Mouse (Mus musculus) lung, embryonic 16.5 days (tissue): ENCODE measurements around the gene Gatm. TPM values are rescaled to one million over a fixed set of nuclear protein-coding genes. Genes with fewer than 3 reads are reported as not detected.
A peak's percentile ranks its signal among the peaks of the same experiment; 100 is the strongest.

Experiments used
- ATAC-seq: fragments of 200-750 bp; cut with Nextera tagmentation; 2 replicates; pipeline ENCODE4 v1.8.0; 2017; ENCODE audit warnings: low read depth, mild to moderate bottlenecking, moderate library complexity
- H3K27ac ChIP-seq: fragments of 300-500 bp; sonication (generic); 2 replicates; pipeline ENCODE4 v1.5.1; 2014; ENCODE audit warnings: mild to moderate bottlenecking, control low read depth, low read length
- H3K27me3 ChIP-seq: fragments of 300-500 bp; sonication (generic); 2 replicates; pipeline ENCODE4 v1.6.1; 2014; ENCODE audit warnings: low read depth, low read length, mixed read lengths; ENCODE audit not compliant: control insufficient read depth, insufficient read depth
- H3K36me3 ChIP-seq: fragments of 300-500 bp; sonication (generic); 2 replicates; pipeline ENCODE4 v1.6.1; 2014; ENCODE audit warnings: low read length; ENCODE audit not compliant: control insufficient read depth, insufficient read depth
- H3K4me1 ChIP-seq: fragments of 300-500 bp; sonication (generic); replicated peaks from 2 replicates; pipeline ENCODE4 v1.6.1; 2014; ENCODE audit warnings: low read length, mixed read lengths; ENCODE audit not compliant: control insufficient read depth, insufficient read depth
- H3K4me2 ChIP-seq: fragments of 300-500 bp; sonication (generic); 2 replicates; pipeline ENCODE4 v1.6.1; 2014; ENCODE audit warnings: low read depth, low read length, control low read depth
- H3K4me3 ChIP-seq: fragments of 300-500 bp; sonication (generic); 2 replicates; pipeline ENCODE4 v1.5.1; 2014; ENCODE audit warnings: mild to moderate bottlenecking, low read length, control low read depth
- H3K9ac ChIP-seq: fragments of 300-500 bp; sonication (generic); 2 replicates; pipeline ENCODE4 v1.6.1; 2014; ENCODE audit warnings: low read length, control low read depth
- H3K9me3 ChIP-seq: fragments of 300-500 bp; sonication (generic); 2 replicates; pipeline ENCODE4 v1.6.1; 2016; ENCODE audit warnings: low read length; ENCODE audit not compliant: control insufficient read depth
- WGBS: fragments of 180-500 bp; shearing (Covaris S2); extraction: QIAGEN DNeasy Blood & Tissue Kit; methylation state at CpG from one replicate; pipeline ENCODE4 v1.1.7; 2014; 5-methylcytosine and 5-hydroxymethylcytosine counted together
- polyA plus RNA-seq: library from polyadenylated mRNA; unstranded; fragments of >200 nt; fragmentation: Nextera tagmentation; extraction: Ambion mirVana; gene quantifications from 2 replicates; pipeline ENCODE4 v1.2.1, GENCODE M21; 2015

Gatm gene
- polyA plus RNA-seq, 1 experiment from 2014 or later = 7.9 TPM

DNA sequence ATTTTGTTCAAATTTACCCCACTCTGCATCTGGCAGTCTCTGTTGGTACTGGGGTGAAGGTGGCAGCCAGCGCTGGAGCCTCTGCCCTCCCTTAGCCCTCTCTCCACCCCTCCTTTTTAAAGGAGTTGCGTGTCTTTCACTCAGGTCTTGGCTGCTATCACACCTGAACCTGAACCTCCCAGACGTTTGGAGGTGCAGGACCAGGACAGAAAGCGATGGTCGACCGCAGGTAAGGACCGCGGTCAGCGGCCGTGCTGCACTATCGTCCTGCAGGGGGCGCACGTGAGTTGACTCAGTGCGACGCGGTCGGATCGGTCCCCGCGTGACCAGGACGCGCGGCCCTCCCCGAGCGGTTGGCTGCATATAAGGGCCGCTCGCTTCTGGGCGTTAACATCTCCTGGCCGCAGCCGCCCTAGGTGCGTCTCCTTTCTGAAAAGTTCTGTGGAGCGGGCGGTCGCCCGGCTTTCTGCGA is 26.5 kb upstream of the Gatm start:
- H3K27me3 ChIP-seq = no peaks in the 10 kb centered on the region; the same call in 1 of the 2 replicates
- H3K9ac ChIP-seq = peak overlapping the region; percentile 46; the same call in 1 of the 2 replicates
- peak overlapping the region; percentile 50 for H3K4me3 ChIP-seq
- H3K36me3 ChIP-seq = peaks cover 2% of the 10 kb centered on the region; the same call in 1 of the 2 replicates
- H3K4me2 ChIP-seq = peak overlapping the region; percentile 77
- H3K27ac ChIP-seq = no peak overlapping the region
- H3K9me3 ChIP-seq = no peaks in the 10 kb centered on the region
- WGBS = 3% methylated on average over 36 of the region's 36 CpGs
- H3K4me1 ChIP-seq = no peaks in the 10 kb centered on the region
- peak; percentile 78 for ATAC-seq

DNA sequence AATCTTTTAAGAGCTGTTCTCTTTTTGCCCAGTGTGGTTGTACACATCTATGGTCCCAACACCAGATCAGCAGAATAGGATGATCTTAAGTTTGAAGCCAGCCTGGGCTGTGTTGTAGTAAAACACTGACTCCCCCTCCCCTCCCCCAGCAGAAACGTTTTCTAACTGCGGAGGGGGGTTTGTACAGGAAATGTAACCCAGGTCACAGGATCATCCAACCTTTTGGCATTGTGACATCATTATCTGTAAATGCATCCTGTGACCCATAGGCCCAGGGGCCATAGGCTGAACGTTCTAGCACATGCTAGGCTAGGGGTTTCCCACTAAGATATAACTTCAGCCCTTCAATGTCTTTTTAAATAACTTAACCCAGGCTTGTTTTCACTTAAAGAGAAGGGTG is 25.6 kb upstream of the Gatm start, which contains the start of gene AA467197:
AA467197 (plus strand) TSS at position 301 of the 400 bp plus-strand sequence.
- no peak for ATAC-seq
- H3K9ac ChIP-seq = peak within 1 kb of the TSS; percentile 46; the same call in 1 of the 2 replicates

DNA sequence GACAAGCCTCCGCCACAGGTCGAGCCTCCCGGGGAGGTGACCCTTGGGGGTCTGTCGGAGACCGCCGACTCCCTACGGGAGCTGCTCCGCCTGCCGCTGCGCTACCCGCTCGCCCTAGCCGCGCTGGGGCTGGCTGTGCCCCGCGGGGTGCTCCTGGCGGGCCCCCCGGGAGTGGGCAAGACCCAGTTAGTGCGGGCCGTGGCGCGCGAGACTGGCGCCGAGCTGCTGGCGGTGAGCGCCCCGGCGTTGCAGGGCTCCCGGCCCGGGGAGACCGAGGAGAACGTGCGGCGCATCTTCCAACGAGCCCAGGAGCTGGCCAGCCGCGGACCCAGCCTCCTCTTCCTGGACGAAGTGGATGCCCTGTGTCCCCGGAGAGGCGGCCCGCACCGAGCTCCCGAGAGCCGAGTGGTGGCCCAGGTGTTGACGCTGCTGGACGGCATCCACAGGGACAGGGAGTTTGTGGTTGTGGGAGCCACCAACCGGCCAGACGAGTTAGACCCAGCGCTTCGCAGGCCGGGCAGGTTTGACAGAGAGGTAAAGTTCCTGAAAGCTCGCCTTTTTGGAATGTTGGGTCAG is 20.2 kb upstream of the Gatm start:
- peak overlapping the region; percentile 98 for H3K4me3 ChIP-seq
- H3K27ac ChIP-seq = peak overlapping the region; percentile 12; the same call in 1 of the 2 replicates
- H3K4me1 ChIP-seq = peaks cover 10% of the 10 kb centered on the region
- H3K36me3 ChIP-seq = peaks cover 2% of the 10 kb centered on the region; the same call in 1 of the 2 replicates
- ATAC-seq = peak; percentile 68
- no peaks in the 10 kb centered on the region; the same call in 1 of the 2 replicates for H3K27me3 ChIP-seq
- under 1% methylated on average over 53 of the region's 53 CpGs for WGBS
- H3K4me2 ChIP-seq = peak overlapping the region; percentile 98
- peak overlapping the region; percentile 93 for H3K9ac ChIP-seq
- H3K9me3 ChIP-seq = no peaks in the 10 kb centered on the region

More for the DNA sequence above, 25.6 kb upstream of the Gatm start, which contains the start of gene AA467197:
- 53% methylated on average over 3 of the region's 3 CpGs for WGBS
- H3K4me2 ChIP-seq = peak within 1 kb of the TSS; percentile 77
- no peak within 1 kb of the TSS for H3K27ac ChIP-seq
- no peaks in the 10 kb centered on the region; the same call in 1 of the 2 replicates for H3K27me3 ChIP-seq
- H3K4me3 ChIP-seq = peak within 1 kb of the TSS; percentile 50
- no peaks in the 10 kb centered on the region for H3K9me3 ChIP-seq
- peaks cover 2% of the 10 kb centered on the region; the same call in 1 of the 2 replicates for H3K36me3 ChIP-seq
- H3K4me1 ChIP-seq = peaks cover 5% of the 10 kb centered on the region

DNA sequence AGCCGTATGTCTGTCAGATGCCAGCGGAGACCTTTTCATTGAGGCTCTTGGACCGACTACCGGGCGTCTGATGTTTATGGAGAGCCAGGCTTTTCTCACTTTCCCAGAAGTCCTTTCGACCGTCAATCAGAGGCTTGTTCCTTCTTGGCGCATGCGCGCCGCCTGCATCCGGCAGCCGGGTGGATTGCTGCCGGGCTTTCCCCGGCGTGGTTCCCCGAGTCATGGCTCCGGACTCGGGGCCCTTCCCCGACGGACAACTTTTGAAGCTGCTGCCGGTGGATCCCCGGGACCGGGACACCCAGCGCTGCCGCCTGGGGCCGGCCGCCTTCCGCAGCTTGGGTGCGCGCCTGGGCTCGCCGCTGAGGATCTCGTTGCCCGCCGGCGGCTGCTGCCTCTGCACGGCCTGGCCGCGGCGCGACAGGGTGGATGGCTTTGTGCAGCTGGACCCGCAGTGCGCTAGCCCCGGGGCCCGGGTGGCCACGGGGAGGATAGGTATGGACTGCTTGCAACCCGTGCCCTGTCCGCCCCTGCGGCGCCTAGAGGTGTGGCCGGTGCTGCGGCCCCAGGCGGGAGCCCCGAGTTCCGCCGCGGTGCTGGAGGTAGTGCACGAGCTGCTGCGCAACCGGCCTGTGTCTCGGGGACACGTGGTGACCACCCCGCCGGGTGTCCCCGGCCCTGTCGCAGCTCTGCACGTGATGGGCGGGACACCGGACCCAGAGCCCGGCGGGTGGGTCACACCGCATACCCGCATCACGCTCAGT is 19.5 kb upstream of the Gatm start:
- WGBS = 0% methylated on average over 71 of the region's 75 CpGs
- peak overlapping the region; percentile 93 for H3K9ac ChIP-seq

DNA sequence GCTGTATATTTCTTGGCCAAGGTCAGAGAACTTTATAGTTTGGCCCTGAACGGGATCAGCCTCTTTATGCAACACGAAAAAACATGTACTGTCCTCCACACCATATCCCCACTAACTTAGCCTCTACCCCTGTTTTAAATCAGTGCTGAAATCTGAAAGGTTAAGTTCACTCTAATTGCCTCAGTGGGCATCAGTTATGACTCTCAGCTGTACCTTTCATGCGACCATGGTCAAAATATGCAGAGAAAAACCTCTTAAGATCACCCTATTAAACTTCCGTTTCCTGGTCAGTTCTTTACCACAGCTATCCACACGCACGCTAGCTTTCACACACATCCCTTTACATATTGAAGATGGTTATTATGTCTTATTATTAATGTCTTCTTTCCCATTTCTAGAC is 18.8 kb upstream of the Gatm start:
- 50% methylated on average over 6 of the region's 6 CpGs for WGBS
- Histone ChIP-seq H3K27ac (no peak overlapping the region), H3K4me1 (peaks cover 10% of the 10 kb centered on the region), H3K27me3 (no peaks in the 10 kb centered on the region; the same call in 1 of the 2 replicates), H3K9me3 (no peaks in the 10 kb centered on the region), H3K36me3 (peaks cover 2% of the 10 kb centered on the region; the same call in 1 of the 2 replicates), H3K9ac (peak overlapping the region; percentile 93), H3K4me2 (peak overlapping the region; percentile 98), H3K4me3 (peak overlapping the region; percentile 98; the same call in 1 of the 2 replicates)
- ATAC-seq = no peak

More for the DNA sequence above, 19.5 kb upstream of the Gatm start:
- peak overlapping the region; percentile 98 for H3K4me3 ChIP-seq
- no peaks in the 10 kb centered on the region for H3K9me3 ChIP-seq
- peak overlapping the region; percentile 98 for H3K4me2 ChIP-seq
- H3K27ac ChIP-seq = peak overlapping the region; percentile 75
- peaks cover 10% of the 10 kb centered on the region for H3K4me1 ChIP-seq
- H3K36me3 ChIP-seq = peaks cover 2% of the 10 kb centered on the region; the same call in 1 of the 2 replicates
- peak; percentile 85 for ATAC-seq
- no peaks in the 10 kb centered on the region; the same call in 1 of the 2 replicates for H3K27me3 ChIP-seq

DNA sequence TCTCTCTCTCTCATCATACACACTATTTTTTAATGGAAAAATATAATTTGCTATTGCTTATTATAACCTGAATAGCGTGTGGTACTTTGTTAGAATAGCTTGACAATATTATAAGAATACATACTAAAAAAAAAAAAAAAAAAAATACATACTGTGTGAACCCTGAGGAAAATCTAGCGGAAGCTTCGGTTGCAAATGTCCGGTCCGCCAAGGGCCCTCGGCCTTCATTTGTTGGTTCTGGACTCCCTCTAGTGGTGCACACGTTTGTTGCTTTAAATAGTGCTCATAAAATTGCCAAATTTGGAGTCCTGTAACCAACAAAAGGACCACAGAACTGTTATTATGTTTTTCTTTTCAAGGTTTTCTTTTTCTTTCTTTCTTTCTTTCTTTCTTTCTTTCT is 17.9 kb upstream of the Gatm start:
- no peak for ATAC-seq
- Histone ChIP-seq H3K4me1 (peaks cover 10% of the 10 kb centered on the region), H3K27ac (no peak overlapping the region), H3K4me3 (no peak overlapping the region), H3K27me3 (no peaks in the 10 kb centered on the region; the same call in 1 of the 2 replicates), H3K9ac (no peak overlapping the region), H3K4me2 (no peak overlapping the region), H3K9me3 (no peaks in the 10 kb centered on the region), H3K36me3 (peaks cover 2% of the 10 kb centered on the region; the same call in 1 of the 2 replicates)
- 2% methylated on average over 7 of the region's 7 CpGs for WGBS

DNA sequence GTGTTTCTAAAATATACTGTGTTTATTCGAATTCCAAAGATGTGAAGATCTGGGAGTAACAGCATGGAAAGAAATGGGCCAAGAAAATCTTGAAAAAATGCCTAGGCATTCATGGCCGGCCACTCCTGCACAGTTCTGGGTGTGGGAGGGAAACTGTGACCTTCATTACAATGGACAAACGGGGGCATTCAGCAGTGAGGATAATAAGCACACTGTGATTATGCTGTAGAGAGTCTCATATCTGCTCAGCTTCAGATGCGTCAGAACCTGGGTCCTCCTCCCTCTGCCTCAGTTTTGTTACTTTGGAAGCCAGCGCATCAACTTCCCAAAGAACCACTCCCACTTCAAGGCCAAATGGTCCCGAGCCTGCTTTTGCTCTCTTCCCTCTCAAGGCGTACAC is 14.8 kb upstream of the Gatm start:
- no peak for ATAC-seq
- Histone ChIP-seq H3K9me3 (no peaks in the 10 kb centered on the region), H3K9ac (no peak overlapping the region), H3K27me3 (no peaks in the 10 kb centered on the region; the same call in 1 of the 2 replicates), H3K36me3 (no peaks in the 10 kb centered on the region), H3K4me1 (peaks cover 3% of the 10 kb centered on the region), H3K4me3 (no peak overlapping the region), H3K27ac (no peak overlapping the region), H3K4me2 (no peak overlapping the region)
- WGBS = 53% methylated on average over 7 of the region's 7 CpGs

DNA sequence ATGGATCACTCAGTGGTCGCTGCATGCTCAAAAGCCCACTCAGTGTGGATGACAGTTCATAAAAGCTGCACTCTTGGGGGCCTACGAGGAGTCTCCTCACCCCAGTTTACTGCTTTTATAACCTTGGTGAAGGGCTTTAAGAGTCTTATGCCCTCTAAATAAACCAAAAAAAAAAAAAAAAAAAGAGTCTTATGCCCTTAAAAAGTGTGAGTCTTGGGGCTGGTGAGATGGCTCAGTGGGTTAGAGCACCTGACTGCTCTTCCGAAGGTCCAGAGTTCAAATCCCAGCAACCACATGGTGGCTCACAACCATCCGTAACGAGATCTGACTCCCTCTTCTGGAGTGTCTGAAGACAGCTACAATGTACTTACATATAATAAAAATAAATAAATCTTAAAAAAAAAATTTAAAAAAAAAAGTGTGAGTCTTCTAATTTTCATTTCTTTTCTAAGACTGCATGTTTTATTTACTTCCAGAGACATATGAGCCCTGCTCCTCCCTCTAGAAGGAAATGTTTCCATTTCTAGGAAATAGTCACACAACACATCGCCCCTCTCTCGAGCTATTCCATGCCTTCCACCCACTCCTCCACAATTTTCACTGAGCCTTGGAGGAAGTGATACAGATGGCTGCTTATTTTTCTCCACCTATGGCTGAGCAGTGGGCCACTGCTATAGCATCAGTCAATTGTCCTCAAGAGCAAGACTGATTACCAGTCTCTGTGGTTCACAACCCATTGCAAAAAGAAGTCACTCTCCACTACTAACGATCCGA is 10.4 kb upstream of the Gatm start:
- no peak overlapping the region for H3K4me3 ChIP-seq
- no peaks in the 10 kb centered on the region for H3K27me3 ChIP-seq
- no peak overlapping the region for H3K27ac ChIP-seq
- H3K36me3 ChIP-seq = no peaks in the 10 kb centered on the region
- H3K4me1 ChIP-seq = no peaks in the 10 kb centered on the region
- H3K9ac ChIP-seq = no peak overlapping the region
- WGBS = 71% methylated on average over 9 of the region's 9 CpGs
- no peaks in the 10 kb centered on the region for H3K9me3 ChIP-seq
- ATAC-seq = no peak
- no peak overlapping the region for H3K4me2 ChIP-seq
